Mouse (Mus musculus) hindbrain, embryonic 15.5 days (tissue): ENCODE data around the gene Ddx5. TPM values are rescaled to one million over a fixed set of nuclear protein-coding genes. Genes with fewer than 3 reads are reported as not detected.

Source experiments
- ATAC-seq: fragments of 200-750 bp; cut with Nextera tagmentation; 2 replicates; pipeline ENCODE4 v1.8.0; 2017; ENCODE audit warnings: low read depth, moderate number of reproducible peaks, moderate TSS enrichment; ENCODE audit not compliant: low FRiP score
- H3K27ac ChIP-seq: fragments of 300-500 bp; sonication (generic); replicated peaks from 2 replicates; pipeline ENCODE4 v1.5.1; 2015; ENCODE audit warnings: mild to moderate bottlenecking, inconsistent platforms
- H3K27me3 ChIP-seq: fragments of 300-500 bp; sonication (generic); 2 replicates; pipeline ENCODE4 v1.6.1; 2015; ENCODE audit warnings: control low read depth, inconsistent platforms
- H3K36me3 ChIP-seq: fragments of 300-500 bp; sonication (generic); 2 replicates; pipeline ENCODE4 v1.6.1; 2015; ENCODE audit warnings: control low read depth, inconsistent platforms
- H3K4me1 ChIP-seq: fragments of 300-500 bp; sonication (generic); replicated peaks from 2 replicates; pipeline ENCODE4 v1.6.1; 2015; ENCODE audit warnings: control low read depth, inconsistent platforms
- H3K4me2 ChIP-seq: fragments of 300-500 bp; sonication (generic); 2 replicates; pipeline ENCODE4 v1.6.1; 2015; ENCODE audit warnings: moderate library complexity, mild to moderate bottlenecking, inconsistent platforms
- H3K4me3 ChIP-seq: fragments of 300-500 bp; sonication (generic); 2 replicates; pipeline ENCODE4 v1.5.1; 2015; ENCODE audit warnings: mild to moderate bottlenecking, inconsistent platforms
- H3K9ac ChIP-seq: fragments of 300-500 bp; sonication (generic); 2 replicates; pipeline ENCODE4 v1.6.1; 2015; ENCODE audit warnings: inconsistent platforms
- H3K9me3 ChIP-seq: fragments of 300-500 bp; sonication (generic); 2 replicates; pipeline ENCODE4 v1.6.1; 2016; ENCODE audit warnings: control low read depth, inconsistent platforms
- WGBS: fragments of 180-500 bp; shearing (Covaris S2); methylation state at CpG from one replicate; pipeline ENCODE4 v1.1.7; 2015; 5-methylcytosine and 5-hydroxymethylcytosine counted together
- polyA plus RNA-seq: library from polyadenylated mRNA; unstranded; fragments of >200 nt; fragmentation: Nextera tagmentation; extraction: Ambion mirVana; gene quantifications from 2 replicates; pipeline ENCODE4 v1.2.1, GENCODE M21; 2015

The Ddx5 gene
- polyA plus RNA-seq = 340 and 351 TPM in 2 replicates

DNA sequence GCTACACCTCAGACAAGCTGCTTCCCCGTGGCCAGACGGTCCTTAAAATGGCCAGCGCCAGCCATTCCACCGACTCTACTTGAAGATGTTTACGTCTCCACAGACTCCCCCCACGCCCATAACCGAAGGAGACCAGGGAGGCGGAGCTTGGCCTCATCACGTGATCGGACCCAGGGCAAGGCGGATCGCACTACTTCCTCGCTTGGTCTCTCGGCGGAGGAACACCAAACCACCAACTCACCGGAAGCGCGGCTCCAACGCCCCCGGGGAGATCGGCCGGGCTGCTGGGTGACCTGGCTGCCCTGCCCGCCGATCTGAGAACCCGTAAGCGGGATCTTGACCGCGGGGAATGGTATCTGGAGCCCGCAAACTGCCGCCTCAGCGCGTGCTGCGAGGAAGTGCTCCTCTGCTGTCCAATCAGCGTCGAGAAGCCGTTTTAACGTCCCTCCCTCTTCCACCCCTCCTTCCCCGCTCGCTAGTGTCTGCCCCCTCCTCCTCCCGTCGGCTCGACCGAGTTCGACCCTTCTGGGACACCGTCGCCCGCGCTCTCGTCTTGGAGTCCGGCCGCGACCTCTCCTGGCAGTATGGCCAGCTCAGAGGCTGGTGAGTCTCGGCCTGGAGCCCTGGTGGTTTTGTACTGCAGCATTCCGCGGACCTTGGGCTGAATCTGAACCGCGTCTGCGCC is at the start of gene Ddx5, which contains the start of gene Cep95:
TSS of gene Ddx5 (minus strand) at position 411 of the 685 bp plus-strand sequence.
TSS of gene Cep95 (plus strand) at position 478 of the 685 bp plus-strand sequence.
- WGBS = under 1% methylated on average over 58 of the region's 58 CpGs
- Histone ChIP-seq H3K4me2 (peak within 1 kb of the TSS; percentile 67), H3K27me3 (no peaks in the 10 kb centered on the region), H3K4me1 (peaks cover 38% of the 10 kb centered on the region), H3K36me3 (peaks cover 37% of the 10 kb centered on the region), H3K4me3 (peak within 1 kb of the TSS; percentile 66), H3K9me3 (no peaks in the 10 kb centered on the region), H3K9ac (peak within 1 kb of the TSS; percentile 85), H3K27ac (peak within 1 kb of the TSS; percentile 100)
- ATAC-seq = peak; percentile 95

DNA sequence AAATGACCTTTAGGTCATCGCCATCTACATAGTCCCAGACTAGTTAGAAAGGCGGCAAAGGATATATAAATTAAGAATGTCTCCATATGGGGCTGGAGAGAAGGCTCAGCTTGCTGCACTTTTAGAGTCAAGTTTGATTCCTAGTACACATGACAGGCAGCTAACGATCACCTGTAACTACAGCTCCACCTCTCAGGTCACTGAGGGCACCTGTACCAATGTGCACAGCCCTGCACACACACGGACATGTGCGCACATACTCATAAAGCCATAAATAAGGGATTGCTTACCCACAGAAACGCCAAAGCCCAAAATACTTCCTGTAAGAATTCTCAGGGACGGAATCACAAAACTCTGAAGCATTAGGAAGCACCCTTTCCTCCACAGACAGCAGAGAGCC is 39.1 kb upstream of the Ddx5 start:
- Histone ChIP-seq H3K4me3 (no peak overlapping the region), H3K4me1 (no peaks in the 10 kb centered on the region), H3K9me3 (no peaks in the 10 kb centered on the region), H3K9ac (no peak overlapping the region), H3K36me3 (peaks cover 37% of the 10 kb centered on the region), H3K27me3 (no peaks in the 10 kb centered on the region), H3K27ac (no peak overlapping the region), H3K4me2 (no peak overlapping the region)
- ATAC-seq = no peak
- WGBS = 96% methylated on average over 7 of the region's 7 CpGs

DNA sequence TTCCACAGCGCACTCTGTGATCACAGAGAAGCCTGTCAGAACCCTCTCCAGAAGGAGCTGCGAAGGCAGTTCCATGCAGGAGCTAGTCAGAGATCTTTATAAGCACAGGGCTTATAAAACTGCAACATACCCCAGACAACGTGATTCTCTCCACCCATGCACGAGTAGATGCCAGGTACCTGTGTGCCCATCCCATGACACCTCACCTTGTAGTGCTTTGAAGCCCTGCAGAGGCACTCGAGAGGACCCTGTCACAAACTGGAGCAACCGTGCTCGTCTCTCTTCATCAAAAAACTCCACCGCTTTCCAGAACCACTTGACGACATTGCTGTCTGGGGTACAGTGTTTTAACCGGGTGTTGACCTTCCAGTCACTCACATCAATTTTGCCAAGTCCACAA is 35.4 kb upstream of the Ddx5 start:
- Histone ChIP-seq H3K9me3 (no peaks in the 10 kb centered on the region), H3K4me3 (no peak overlapping the region), H3K27me3 (no peaks in the 10 kb centered on the region), H3K9ac (no peak overlapping the region), H3K27ac (no peak overlapping the region), H3K36me3 (peaks cover 35% of the 10 kb centered on the region), H3K4me1 (0 out of 2 replicates have a peak, but pooled peaks cover 2% of the 10 kb centered on the region), H3K4me2 (no peak overlapping the region)
- no peak for ATAC-seq
- WGBS = 94% methylated on average over 10 of the region's 10 CpGs

DNA sequence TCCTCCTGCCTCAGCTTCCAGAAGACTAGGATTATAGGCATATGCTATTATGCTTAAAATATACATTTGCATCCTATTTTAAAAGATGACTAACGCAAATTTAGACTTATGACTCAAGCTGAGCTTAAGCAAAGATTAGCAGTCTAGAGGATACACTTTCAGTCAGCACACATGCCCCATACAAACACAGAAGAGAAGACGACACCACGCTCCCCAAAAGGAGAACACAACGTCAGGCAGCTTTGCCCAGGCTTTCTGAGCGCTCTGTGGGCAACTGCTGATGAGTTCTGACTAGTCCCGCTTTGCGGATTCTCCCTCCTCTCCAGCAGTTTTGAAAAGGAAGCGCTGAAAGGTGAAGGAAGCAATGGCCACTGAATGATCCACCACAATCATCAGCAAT is 34.8 kb upstream of the Ddx5 start:
- H3K9ac ChIP-seq = no peak overlapping the region
- H3K27ac ChIP-seq = no peak overlapping the region
- WGBS = 95% methylated on average over 8 of the region's 8 CpGs
- no peak overlapping the region for H3K4me2 ChIP-seq
- peaks cover 5% of the 10 kb centered on the region; the same call in 1 of the 2 replicates for H3K4me1 ChIP-seq
- no peak for ATAC-seq
- no peak overlapping the region for H3K4me3 ChIP-seq
- no peaks in the 10 kb centered on the region for H3K27me3 ChIP-seq
- H3K36me3 ChIP-seq = peaks cover 38% of the 10 kb centered on the region
- H3K9me3 ChIP-seq = no peaks in the 10 kb centered on the region

DNA sequence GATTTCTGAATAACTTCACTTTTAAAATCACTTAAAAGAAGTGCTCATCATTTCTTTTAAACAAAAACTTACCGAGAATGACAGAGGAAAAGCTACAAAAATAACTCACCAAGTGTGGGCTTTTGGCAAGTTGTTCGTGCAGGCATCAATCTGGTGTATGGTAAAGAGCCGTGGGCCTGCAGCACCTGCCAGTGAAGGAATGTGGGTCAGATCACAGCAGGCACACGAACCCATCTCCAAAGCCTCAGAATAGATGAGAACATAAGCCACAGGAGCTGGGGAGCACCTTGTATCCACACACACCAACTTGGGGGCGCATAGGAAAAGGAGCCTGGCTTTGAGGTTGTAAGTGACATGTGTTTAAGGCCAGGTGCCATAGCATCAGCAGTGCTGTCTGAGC is 33.9 kb upstream of the Ddx5 start:
- no peak overlapping the region for H3K4me2 ChIP-seq
- no peak overlapping the region for H3K4me3 ChIP-seq
- H3K9me3 ChIP-seq = no peaks in the 10 kb centered on the region
- WGBS = 81% methylated on average over 5 of the region's 5 CpGs
- ATAC-seq = no peak
- H3K9ac ChIP-seq = no peak overlapping the region
- H3K27me3 ChIP-seq = no peaks in the 10 kb centered on the region
- no peak overlapping the region for H3K27ac ChIP-seq
- H3K4me1 ChIP-seq = peaks cover 12% of the 10 kb centered on the region
- H3K36me3 ChIP-seq = peaks cover 33% of the 10 kb centered on the region

DNA sequence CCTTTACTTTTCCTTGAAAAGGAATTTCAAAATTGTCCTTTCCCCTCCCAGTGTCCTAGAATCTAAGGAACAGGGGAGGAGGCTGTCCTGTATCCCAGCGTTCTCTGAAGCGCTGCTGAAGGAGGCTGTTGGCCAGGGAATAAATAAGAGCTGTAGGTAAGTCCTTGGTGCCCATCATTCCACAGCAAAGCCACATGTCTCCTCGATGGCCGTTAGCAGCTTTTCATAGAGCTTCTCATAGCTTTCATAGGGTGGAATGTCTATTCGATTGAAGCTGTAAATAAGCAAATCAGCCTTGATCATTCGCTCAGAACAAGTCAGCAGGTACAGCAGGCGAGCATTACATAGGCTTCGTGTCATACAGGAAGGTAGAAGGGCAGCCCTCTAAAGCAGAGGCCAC is 33.5 kb upstream of the Ddx5 start:
- Histone ChIP-seq H3K9me3 (no peaks in the 10 kb centered on the region), H3K4me1 (peaks cover 15% of the 10 kb centered on the region), H3K9ac (no peak overlapping the region), H3K27ac (no peak overlapping the region), H3K4me3 (no peak overlapping the region), H3K36me3 (peaks cover 30% of the 10 kb centered on the region), H3K4me2 (no peak overlapping the region), H3K27me3 (no peaks in the 10 kb centered on the region)
- ATAC-seq = no peak
- WGBS = 95% methylated on average over 8 of the region's 8 CpGs

DNA sequence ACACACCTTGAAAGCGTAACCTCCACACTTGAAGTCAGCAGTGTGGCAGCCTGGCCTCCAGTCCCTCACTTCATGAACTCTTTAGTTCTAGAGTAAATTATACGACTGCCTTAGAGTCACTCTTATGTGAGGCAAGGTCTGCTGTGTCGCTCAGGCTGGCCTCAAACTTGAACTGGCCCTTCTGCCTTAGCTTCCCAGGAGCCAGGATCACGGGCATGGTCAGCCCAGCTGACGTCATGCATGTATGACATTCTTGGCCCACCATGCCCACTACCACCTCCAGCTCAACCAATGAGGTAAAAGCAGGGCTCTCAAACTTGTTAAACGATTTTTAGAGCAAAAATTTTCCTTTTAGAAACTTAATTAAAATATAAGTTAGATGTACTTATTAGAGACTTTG is 32.4 kb upstream of the Ddx5 start:
- Histone ChIP-seq H3K4me2 (no peak overlapping the region), H3K27me3 (no peaks in the 10 kb centered on the region), H3K27ac (no peak overlapping the region), H3K9ac (no peak overlapping the region), H3K4me1 (peaks cover 15% of the 10 kb centered on the region), H3K36me3 (peaks cover 35% of the 10 kb centered on the region), H3K9me3 (no peaks in the 10 kb centered on the region), H3K4me3 (no peak overlapping the region)
- no peak for ATAC-seq
- 90% methylated on average over 6 of the region's 6 CpGs for WGBS

DNA sequence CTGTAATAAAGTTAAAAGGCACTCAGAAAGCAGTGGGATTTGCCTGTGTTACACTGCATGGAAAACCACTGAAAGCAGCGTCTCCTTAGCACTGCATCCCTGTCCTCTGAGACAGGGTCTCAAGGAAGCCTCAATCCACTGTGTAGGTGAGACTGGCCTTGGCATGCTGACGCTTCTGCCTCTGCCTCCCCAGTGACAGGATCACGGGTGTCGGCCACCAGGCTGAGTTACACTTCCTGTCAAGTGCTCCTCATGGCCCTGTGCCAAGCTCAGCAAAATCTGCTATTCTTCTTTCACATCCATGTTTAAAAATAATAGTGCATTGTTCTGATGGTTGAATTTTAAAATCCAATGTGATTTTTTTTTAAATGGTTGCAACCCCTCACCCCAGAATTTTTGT is 32.0 kb upstream of the Ddx5 start:
- Histone ChIP-seq H3K4me1 (peaks cover 15% of the 10 kb centered on the region), H3K4me2 (no peak overlapping the region), H3K27ac (0 out of 2 replicates have a peak overlapping the region, but pooled peaks have one; percentile 10), H3K9ac (no peak overlapping the region), H3K9me3 (no peaks in the 10 kb centered on the region), H3K27me3 (no peaks in the 10 kb centered on the region), H3K4me3 (no peak overlapping the region), H3K36me3 (peaks cover 39% of the 10 kb centered on the region)
- 54% methylated on average over 4 of the region's 4 CpGs for WGBS
- no peak for ATAC-seq

DNA sequence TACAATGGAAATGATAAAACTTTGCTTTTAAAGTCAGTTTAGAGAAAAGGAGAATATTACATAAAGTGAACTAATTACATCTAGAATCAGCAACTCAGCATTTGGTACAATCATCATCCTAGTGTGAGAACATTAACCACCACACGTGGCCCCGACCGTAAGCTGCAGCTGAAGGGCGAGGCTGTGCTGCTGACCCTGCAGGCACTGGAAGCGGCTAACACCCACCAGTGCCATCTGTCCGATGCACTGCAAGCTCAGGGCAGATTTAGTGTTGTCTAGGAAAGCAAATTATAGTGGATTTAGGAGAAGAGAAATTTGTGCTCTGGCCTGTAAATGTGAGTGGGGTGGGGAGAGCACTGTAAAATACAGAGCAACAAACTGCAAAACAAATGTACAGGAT is 31.3 kb upstream of the Ddx5 start:
- H3K4me3 ChIP-seq = no peak overlapping the region
- ATAC-seq = no peak
- peaks cover 46% of the 10 kb centered on the region for H3K36me3 ChIP-seq
- no peaks in the 10 kb centered on the region for H3K27me3 ChIP-seq
- H3K9ac ChIP-seq = no peak overlapping the region
- H3K4me2 ChIP-seq = no peak overlapping the region
- 73% methylated on average over 6 of the region's 6 CpGs for WGBS
- peaks cover 15% of the 10 kb centered on the region for H3K4me1 ChIP-seq
- no peaks in the 10 kb centered on the region for H3K9me3 ChIP-seq
- H3K27ac ChIP-seq = 0 out of 2 replicates have a peak overlapping the region, but pooled peaks have one; percentile 10

DNA sequence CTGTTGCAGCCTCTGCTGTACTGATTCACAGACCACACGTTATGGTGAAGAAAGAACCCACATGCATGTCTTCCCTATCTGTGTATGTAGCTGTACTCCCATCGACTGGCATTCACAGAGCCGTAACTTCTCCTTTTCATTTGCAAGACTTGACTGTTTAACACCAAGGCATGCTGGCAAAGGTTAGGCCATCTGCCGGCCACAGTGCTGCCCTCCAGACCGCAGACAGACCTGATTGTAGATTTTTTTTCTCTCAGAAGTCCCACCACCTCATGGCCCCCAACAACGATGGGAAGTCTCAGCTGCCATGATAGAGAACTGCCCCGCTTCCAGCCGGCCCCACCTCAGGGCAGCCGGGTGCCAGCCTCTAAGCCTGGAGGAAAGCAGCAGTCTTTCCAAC is 30.6 kb upstream of the Ddx5 start:
- Histone ChIP-seq H3K9me3 (no peaks in the 10 kb centered on the region), H3K27ac (no peak overlapping the region; the same call in 1 of the 2 replicates), H3K4me1 (peaks cover 15% of the 10 kb centered on the region), H3K36me3 (peaks cover 48% of the 10 kb centered on the region), H3K27me3 (no peaks in the 10 kb centered on the region), H3K4me2 (no peak overlapping the region), H3K9ac (no peak overlapping the region), H3K4me3 (no peak overlapping the region)
- 90% methylated on average over 9 of the region's 9 CpGs for WGBS
- ATAC-seq = no peak

DNA sequence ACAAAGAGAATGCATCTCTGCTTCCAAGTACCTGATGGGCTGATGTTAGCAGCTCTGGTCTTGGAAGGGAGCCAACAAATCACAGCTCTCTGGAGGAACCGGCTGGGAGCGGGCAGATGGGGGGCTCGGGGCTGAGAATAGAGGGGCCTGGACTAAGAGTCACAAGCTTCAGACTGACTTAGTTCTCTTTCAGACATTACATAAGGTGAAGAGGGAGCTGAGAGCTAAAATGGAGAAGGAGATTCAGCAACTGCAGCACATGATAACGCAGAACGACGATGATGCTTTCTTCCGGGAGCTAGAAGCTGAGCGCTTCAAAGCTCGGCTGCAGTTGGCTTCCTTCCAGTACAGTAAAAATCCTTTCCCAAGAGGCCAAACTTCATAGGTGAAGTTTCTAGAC is 29.4 kb upstream of the Ddx5 start:
- 46% methylated on average over 9 of the region's 9 CpGs for WGBS
- Histone ChIP-seq H3K27me3 (no peaks in the 10 kb centered on the region), H3K4me1 (peaks cover 15% of the 10 kb centered on the region), H3K27ac (peak overlapping the region; percentile 56), H3K4me2 (no peak overlapping the region), H3K4me3 (no peak overlapping the region), H3K9me3 (no peaks in the 10 kb centered on the region), H3K9ac (no peak overlapping the region), H3K36me3 (peaks cover 52% of the 10 kb centered on the region)
- peak; percentile 84; the same call in 1 of the 2 replicates for ATAC-seq

DNA sequence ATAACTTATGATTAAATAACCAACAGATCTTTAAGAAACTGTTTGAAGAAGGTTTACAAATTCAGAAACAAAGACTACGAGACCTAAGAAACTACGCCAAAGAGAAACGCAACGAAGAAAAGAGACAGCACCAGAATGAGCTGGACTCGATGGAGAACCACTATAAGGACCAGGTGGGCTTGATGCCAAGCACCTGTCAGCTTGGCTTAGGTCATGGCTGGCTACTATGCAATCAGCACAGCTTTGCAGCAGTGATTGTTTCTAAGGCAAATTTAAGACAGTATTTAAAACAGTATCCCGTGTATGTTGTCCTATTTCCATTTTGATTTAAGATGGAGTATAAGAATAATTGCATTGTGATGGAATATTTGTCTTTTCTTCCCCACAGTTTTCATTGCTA is 28.8 kb upstream of the Ddx5 start:
- peaks cover 57% of the 10 kb centered on the region for H3K36me3 ChIP-seq
- peaks cover 15% of the 10 kb centered on the region for H3K4me1 ChIP-seq
- H3K4me3 ChIP-seq = no peak overlapping the region
- no peaks in the 10 kb centered on the region for H3K27me3 ChIP-seq
- no peak for ATAC-seq
- H3K27ac ChIP-seq = peak overlapping the region; percentile 56
- no peaks in the 10 kb centered on the region for H3K9me3 ChIP-seq
- no peak overlapping the region for H3K4me2 ChIP-seq
- H3K9ac ChIP-seq = no peak overlapping the region
- 83% methylated on average over 6 of the region's 6 CpGs for WGBS
